Mouse (Mus musculus) right cerebral cortex, postnatal 36 days (tissue): Measurements from ENCODE around the gene Pabpn1l.

Source experiments
- DNase-seq, 2 experiments: peaks; one replicate each; pipeline ENCODE4 v3.0.0; 2022; ENCODE audit warnings: low spot score in 2 of 2, mixed read lengths in 1 of 2

The Pabpn1l gene

GRCm38 (mm10) chr8:122617947-122618546 lies 4.5 kb downstream of the Pabpn1l start:
- no peak for DNase-seq

DNA sequence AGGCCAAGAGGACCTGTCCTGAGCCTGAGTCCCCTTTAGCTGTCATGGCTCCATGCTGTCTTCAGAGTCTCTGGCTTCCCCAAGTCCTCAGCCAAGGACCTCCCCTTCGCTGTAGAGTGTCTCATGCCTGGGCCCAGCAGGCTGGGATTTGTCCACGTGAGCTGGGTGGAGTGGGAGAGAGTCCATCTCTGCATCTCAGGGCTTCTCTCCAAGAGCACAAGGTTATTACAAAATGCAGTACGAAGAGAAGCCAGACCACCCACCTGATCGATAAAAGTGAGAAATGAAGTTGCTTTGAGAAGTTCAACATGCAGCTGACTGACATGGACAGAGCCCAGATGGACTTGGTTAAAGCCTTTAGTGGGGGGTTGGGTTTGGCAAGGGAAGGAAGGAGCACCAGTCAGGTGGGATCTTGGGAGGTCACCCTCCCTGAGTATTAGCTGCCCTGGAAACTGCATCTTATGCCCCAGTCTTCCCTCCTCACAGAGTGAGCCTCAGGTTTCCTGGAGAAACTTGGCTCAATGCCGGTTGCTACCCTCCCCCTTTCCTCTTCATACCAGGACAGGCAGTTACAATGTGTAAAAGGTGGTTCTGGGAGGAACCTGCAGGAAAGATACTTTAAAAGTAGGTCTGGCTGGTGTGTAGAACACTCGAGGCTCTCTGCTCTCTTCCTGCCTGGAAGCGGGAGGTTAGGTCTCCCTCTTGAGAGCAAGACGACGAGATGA lies 6.2 kb downstream of the Pabpn1l start:
- DNase-seq: no peak

DNA sequence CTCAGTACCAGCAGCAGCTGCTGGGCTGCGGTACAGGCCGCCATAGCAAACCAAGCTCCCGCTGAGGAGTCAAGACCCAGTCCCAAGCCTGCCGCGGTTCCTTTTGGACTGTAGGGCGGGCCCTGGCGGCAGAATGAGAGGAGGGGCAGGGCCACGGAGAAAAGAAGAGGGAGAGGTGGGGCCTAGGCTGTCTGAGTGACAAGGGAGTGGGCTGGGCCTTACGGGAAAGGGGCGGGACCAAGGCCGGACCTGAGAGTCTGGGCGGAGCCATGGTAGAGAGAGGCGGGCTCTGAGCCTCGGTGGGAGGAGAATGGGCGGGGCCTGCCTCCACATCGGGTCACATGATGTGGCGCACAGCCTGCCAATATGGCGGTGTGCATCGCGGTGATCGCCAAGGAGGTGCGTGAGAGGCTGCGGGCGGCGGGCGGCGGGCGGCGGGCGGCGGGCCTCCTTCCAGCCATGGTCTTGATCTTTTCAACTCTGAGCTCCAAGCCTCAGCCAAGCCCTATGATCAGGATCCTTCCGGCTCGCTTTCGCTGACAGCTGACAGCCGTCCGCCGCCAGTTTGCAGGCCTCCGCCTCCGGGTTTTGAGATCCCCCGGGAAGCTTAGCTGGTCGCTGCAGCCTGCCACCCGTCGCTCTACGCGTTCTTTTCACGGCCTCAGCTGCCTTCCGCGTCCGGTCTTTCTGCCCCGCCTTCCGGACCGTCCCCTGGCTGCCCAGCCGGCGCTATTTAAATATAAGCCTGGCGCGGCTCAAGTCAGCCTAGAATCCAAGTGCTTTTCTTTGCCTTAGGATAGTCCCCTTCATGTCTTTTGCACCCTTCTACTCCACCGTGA lies 11.0 kb downstream of the Pabpn1l start, which contains the start of the genes Galns and Trappc2l:
Galns (minus strand) TSS at position 169 of the 839 bp plus-strand sequence.
Trappc2l (plus strand) TSS at position 346 of the 839 bp plus-strand sequence.
- peak; percentile 93 to 95 for DNase-seq

- no peak for DNase-seq
These were observed 11.8 kb downstream of the Pabpn1l start for GRCm38 (mm10) chr8:122610612-122611277.

DNA sequence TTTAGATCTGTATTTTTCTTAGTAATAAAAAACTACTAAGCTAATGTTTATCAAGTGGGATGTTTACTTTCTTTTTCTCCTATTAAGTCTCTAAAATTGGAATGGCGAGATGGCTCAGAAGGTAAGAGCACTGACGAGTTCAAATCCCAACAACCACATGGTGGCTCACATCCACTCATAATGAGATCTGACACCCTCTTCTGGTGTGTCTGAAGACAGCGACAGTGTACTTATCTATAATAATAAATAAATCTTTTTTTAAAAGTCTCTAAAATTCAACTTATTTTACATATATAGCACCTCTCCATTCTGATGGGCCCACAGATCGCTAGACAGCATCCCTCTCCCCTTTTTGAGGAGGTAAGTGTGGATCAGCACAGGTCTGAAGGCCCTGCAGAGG lies 12.3 kb downstream of the Pabpn1l start:
- DNase-seq: no peak

GRCm38 (mm10) chr8:122606810-122607209 lies 15.7 kb downstream of the Pabpn1l start:
- DNase-seq: no peak

DNA sequence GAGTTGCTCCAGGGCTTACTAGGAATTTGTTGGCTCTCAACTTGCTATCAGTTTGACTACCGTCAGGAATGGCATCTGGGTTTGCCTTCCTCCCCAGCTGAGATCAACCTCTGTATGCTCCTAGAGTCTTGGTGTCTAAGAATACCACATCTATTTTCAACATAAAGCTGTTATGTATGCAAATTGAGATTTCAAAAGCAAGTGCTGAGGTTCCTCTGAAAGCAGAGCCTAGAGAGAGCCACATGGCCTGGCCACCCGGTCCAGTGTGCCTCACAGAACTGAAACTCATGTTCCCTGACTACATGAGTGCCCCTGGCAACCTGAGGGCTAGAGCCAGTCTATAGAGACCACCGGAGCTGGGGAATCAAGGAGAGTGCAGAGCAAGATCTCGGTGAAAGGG lies 17.2 kb downstream of the Pabpn1l start:
- DNase-seq: no peak

- DNase-seq: no peak
These were observed 17.9 kb downstream of the Pabpn1l start for GRCm38 (mm10) chr8:122604640-122605039.

DNA sequence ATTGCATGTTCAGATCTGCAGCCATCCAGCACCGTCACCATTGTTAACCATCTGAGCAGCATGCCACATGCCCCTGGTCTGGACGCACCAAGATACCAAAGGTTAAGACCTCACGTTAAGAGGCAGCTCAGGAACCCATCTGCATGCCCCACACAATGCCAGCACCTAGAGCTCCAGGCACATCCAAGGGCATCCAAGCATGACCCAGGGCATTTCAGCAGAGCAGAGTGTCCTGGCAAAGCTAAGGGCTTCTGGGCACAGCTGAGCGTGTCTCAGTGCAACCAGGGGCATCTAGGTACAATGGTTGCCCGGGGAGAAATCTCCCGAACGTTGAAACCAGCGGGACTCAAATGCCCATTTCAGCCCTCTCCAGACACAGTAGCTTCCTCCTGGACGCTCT lies 21.9 kb downstream of the Pabpn1l start:
- no peak for DNase-seq

DNA sequence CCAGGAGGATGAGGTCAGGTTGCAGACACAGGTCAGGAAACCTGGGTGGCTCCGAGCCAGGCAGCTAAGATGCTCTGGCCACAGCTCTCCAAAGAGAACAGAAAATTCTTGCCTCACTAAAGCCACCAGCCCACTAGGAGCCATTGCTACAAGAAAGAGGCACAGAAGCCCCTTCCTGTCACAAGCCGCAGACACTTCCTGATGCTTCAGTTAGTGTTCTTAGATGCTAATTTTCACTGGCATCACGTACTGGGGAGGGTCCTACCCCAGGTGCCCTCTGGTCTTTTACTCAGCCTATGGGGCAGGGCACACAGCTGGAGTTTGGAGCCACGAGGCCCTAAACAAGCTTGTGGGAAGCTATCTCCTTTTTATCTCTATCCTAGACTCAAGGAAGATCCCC lies 26.5 kb downstream of the Pabpn1l start:
- no peak for DNase-seq

DNA sequence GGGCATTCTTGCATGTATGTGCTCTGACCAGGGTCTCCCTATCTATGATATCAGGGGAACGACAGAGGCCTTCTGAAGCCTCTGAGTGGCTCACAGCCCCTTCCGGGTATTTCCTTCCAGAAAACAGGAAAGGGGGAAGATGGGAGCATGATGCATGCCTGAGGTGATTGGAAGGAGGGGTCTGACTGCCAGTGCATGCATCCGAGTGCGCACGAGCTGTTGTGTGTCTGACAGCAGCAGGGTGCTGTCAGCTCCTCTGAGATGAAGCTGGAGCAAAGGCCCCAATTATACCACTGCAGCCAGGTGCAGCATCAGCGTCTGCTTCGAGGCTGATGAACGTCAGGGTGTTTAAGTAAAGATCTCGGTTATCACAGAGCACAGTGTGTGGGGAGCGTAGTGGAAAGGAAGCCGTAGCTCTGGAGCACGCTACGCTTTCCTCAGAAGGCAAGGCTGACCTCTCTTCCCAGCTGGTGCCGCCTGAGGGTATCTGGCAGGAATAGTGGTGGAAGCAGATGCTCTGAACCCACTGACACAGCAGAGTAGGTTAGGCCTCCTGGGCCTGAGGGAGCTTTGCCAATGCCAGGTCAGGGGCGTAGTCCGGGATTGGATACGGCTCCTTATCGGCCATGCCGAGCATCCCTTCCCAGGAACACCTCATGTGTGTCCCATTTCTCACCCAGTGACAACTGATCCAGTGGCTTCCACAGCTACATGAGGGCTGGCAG lies 28.6 kb downstream of the Pabpn1l start:
- DNase-seq: no peak

GRCm38 (mm10) chr8:122593240-122593639 lies 29.3 kb downstream of the Pabpn1l start:
- no peak for DNase-seq

- no peak for DNase-seq
These were observed 35.8 kb downstream of the Pabpn1l start for GRCm38 (mm10) chr8:122586749-122587148.

GRCm38 (mm10) chr8:122586171-122586570 lies 36.4 kb downstream of the Pabpn1l start:
- DNase-seq: no peak

- DNase-seq: no peak
These were observed 37.1 kb downstream of the Pabpn1l start for GRCm38 (mm10) chr8:122585411-122585891.

DNA sequence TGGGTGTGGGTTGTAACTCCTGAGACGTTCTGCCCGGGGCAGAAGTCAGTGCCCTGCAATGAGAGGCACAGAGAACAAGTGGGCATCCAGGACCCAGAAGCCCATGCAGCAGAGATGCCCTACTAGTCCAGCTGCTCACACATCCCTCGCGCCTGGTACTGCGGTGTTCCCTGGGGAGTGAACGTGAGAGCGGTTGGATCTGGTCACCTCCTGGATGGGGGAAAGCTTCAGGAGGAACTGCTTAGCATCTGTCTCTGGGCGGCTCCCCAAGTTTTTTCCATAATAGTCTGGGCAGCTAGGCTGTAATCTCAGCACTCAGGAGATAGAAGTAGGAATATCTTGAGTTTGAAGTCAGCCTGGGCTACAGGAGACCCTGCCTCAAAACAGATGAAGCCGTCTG lies 37.6 kb downstream of the Pabpn1l start:
- no peak for DNase-seq

- DNase-seq: no peak
These were observed 41.6 kb downstream of the Pabpn1l start for GRCm38 (mm10) chr8:122580926-122581325.

DNA sequence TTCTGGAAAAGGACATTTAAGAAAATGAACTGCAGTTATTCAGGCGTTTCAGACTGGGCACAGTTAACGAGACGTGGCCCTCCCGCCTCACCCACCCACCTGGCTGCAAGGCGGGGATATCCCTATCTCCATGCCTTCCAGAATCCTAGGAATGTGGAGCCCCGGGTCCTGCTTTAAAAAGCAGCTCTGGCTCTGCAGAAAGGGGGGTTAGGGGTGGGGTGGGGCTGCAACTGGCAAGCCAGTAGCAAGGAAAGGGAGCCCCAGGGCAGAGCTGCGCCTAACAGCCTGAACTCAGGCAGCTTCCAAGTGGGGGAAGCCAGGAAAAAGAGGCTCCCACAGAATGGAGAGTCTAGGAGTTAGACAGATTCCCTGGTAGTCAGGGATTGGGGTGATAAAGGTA lies 43.3 kb downstream of the Pabpn1l start:
- no peak for DNase-seq

DNA sequence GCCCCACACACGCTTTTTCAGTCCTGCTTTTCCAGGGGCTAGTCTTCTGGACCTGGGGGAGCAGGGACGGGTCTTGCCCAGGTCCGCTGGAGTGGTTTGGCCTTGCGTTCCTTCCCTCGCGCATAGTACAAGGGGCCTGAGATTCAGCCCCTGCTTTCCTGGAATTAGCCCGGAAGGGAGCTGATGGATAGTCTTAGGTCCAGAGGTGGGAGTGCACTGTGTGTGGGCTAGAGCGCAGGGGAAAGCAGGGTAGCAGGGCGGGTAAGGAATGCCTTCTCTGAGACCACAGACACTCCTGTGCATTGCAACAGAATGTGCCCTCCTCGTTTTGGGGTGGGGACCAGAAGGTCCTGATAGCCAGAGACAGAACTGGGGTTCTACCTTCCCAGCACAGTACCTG lies 45.4 kb downstream of the Pabpn1l start:
- DNase-seq: no peak

DNA sequence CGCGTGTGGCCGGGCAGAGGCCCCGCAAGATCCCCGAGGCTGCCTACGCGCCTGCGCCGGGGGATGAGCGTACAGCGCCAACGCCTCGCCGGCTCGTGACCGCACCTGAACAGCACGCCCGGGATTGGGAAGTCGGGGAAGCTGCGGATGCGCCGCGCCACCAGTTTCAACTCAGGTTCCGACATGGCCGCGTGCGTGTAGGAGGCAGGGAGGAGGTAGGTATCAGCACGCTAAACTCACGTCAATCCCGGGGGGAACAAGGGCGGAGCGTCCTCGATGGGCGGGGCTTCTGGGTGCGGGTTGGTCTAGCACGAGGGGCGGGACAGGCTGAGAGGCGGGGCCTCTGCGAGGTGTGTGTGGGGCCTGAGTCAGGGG lies 45.9 kb downstream of the Pabpn1l start, which contains the start of gene Aprt:
Aprt (minus strand) TSS at position 262 of the 375 bp plus-strand sequence.
- DNase-seq: peak; percentile 93 to 95
